Mouse (Mus musculus) lung, embryonic 16.5 days (tissue): ENCODE data around the gene Olfr287. TPM values are rescaled to one million over a fixed set of nuclear protein-coding genes. Genes with fewer than 3 reads are reported as not detected.

Experiments used
- ATAC-seq: fragments of 200-750 bp; cut with Nextera tagmentation; 2 replicates; pipeline ENCODE4 v1.8.0; 2017; ENCODE audit warnings: low read depth, mild to moderate bottlenecking, moderate library complexity
- H3K27ac ChIP-seq: fragments of 300-500 bp; sonication (generic); 2 replicates; pipeline ENCODE4 v1.5.1; 2014; ENCODE audit warnings: mild to moderate bottlenecking, control low read depth, low read length
- H3K27me3 ChIP-seq: fragments of 300-500 bp; sonication (generic); 2 replicates; pipeline ENCODE4 v1.6.1; 2014; ENCODE audit warnings: low read depth, low read length, mixed read lengths; ENCODE audit not compliant: control insufficient read depth, insufficient read depth
- H3K36me3 ChIP-seq: fragments of 300-500 bp; sonication (generic); 2 replicates; pipeline ENCODE4 v1.6.1; 2014; ENCODE audit warnings: low read length; ENCODE audit not compliant: control insufficient read depth, insufficient read depth
- H3K4me1 ChIP-seq: fragments of 300-500 bp; sonication (generic); replicated peaks from 2 replicates; pipeline ENCODE4 v1.6.1; 2014; ENCODE audit warnings: low read length, mixed read lengths; ENCODE audit not compliant: control insufficient read depth, insufficient read depth
- H3K4me2 ChIP-seq: fragments of 300-500 bp; sonication (generic); 2 replicates; pipeline ENCODE4 v1.6.1; 2014; ENCODE audit warnings: low read depth, low read length, control low read depth
- H3K4me3 ChIP-seq: fragments of 300-500 bp; sonication (generic); 2 replicates; pipeline ENCODE4 v1.5.1; 2014; ENCODE audit warnings: mild to moderate bottlenecking, low read length, control low read depth
- H3K9ac ChIP-seq: fragments of 300-500 bp; sonication (generic); 2 replicates; pipeline ENCODE4 v1.6.1; 2014; ENCODE audit warnings: low read length, control low read depth
- H3K9me3 ChIP-seq: fragments of 300-500 bp; sonication (generic); 2 replicates; pipeline ENCODE4 v1.6.1; 2016; ENCODE audit warnings: low read length; ENCODE audit not compliant: control insufficient read depth
- WGBS: fragments of 180-500 bp; shearing (Covaris S2); extraction: QIAGEN DNeasy Blood & Tissue Kit; methylation state at CpG from one replicate; pipeline ENCODE4 v1.1.7; 2014; 5-methylcytosine and 5-hydroxymethylcytosine counted together
- polyA plus RNA-seq: library from polyadenylated mRNA; unstranded; fragments of >200 nt; fragmentation: Nextera tagmentation; extraction: Ambion mirVana; gene quantifications from 2 replicates; pipeline ENCODE4 v1.2.1, GENCODE M21; 2015

Olfr287 gene
- polyA plus RNA-seq, 1 experiment from 2014 or later = not detected

DNA sequence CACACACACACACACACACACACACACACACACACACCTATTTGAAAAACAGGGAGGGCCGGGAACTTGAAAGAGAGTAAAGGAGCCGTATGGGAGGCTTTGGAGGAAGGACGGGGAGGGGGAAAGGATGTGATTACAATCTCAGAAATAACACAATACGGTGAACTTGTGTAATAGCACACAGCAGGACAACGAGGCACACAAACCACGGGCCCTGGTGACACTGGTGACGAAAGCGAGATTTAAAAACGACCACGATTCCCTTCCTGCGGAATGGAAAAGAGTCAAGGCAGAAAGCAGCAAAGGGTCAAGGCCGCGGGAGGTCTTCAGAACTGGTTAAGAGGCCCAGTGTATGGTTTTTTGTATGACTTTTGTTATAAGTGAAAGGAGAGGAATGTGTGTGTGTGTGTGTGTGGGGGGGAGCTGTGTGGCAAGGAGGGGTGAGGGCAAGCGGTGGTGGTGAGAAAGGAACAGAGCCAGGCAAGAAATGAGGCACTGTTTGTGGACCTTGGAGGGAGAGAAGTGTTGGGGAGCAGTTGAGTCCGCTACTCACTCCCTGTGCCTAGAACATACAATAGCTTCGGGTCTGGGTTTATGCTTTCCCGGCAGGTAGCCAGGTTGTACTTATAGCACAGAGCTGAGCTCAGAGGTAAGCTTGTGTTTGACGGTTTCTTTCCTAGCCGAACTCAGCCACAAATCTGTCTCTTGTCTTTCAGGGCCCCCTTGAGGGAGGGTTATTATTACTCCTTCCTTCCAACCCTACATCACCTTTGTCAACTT lies 59.6 kb downstream of the Olfr287 start:
- no peak overlapping the region for H3K4me3 ChIP-seq
- H3K36me3 ChIP-seq = no peaks in the 10 kb centered on the region
- WGBS = 64% methylated on average over 19 of the region's 19 CpGs
- H3K9me3 ChIP-seq = no peaks in the 10 kb centered on the region
- H3K27ac ChIP-seq = no peak overlapping the region
- no peak overlapping the region for H3K4me2 ChIP-seq
- H3K9ac ChIP-seq = no peak overlapping the region
- H3K4me1 ChIP-seq = no peaks in the 10 kb centered on the region
- H3K27me3 ChIP-seq = peaks cover 10% of the 10 kb centered on the region
- no peak for ATAC-seq

DNA sequence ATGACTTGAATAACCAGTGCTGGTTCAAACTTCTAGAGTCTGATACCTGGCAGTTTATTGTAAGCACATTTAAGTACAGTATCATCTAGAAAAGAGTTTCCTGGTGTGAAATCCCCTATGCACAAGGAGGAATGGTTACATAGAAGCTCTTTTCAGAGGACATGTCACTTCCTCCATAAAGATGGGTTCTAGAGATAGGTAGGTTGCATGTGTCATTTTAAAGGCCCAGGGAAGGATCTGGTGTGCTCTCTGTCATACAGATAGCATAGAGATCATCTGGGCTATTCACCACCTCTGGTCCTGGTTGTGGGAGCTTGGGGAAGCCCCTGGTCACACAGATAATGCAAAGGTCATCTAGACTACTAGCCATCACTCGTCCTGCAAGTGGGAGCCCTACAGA lies 63.6 kb downstream of the Olfr287 start:
- H3K36me3 ChIP-seq = no peaks in the 10 kb centered on the region
- H3K4me3 ChIP-seq = no peak overlapping the region
- H3K9me3 ChIP-seq = no peaks in the 10 kb centered on the region
- H3K27me3 ChIP-seq = no peaks in the 10 kb centered on the region
- ATAC-seq = no peak
- no peak overlapping the region for H3K9ac ChIP-seq
- 45% methylated on average over 1 of the region's 1 CpGs for WGBS
- no peak overlapping the region for H3K27ac ChIP-seq
- no peak overlapping the region for H3K4me2 ChIP-seq
- H3K4me1 ChIP-seq = no peaks in the 10 kb centered on the region

Other genes starting within 250 kb of the Olfr287 start
- gene Col2a1, start 216.4 kb downstream of the Olfr287 start, polyA plus RNA-seq = 17.0 and 19.2 TPM in 2 replicates
- 32.2 and 33.6 TPM in 2 replicates for gene Pfkm, start 128.5 kb downstream of the Olfr287 start, polyA plus RNA-seq
- gene Senp1, start 127.3 kb downstream of the Olfr287 start, polyA plus RNA-seq = 27.4 and 29.2 TPM in 2 replicates
- gene Asb8, start 55.4 kb downstream of the Olfr287 start, polyA plus RNA-seq = 44.5 and 47.9 TPM in 2 replicates
- 0.20 and 0.24 TPM in 2 replicates for gene Ccdc184, start 53.9 kb downstream of the Olfr287 start, polyA plus RNA-seq
- not detected in 2 replicates for gene Olfr288, start 25.5 kb downstream of the Olfr287 start, polyA plus RNA-seq
- gene Gm44579, start 79 bp downstream of the Olfr287 start, polyA plus RNA-seq = not detected in 2 replicates
- gene Olfr286, start 13.4 kb upstream of the Olfr287 start, polyA plus RNA-seq = not detected in 2 replicates
- not detected in 2 replicates for gene H1fnt, start 36.2 kb upstream of the Olfr287 start, polyA plus RNA-seq
- gene Zfp641, start 75.1 kb upstream of the Olfr287 start, polyA plus RNA-seq = 0.65 and 0.70 TPM in 2 replicates
- gene Olfr285, start 96.3 kb upstream of the Olfr287 start, polyA plus RNA-seq = not detected in 2 replicates
- not detected in 2 replicates for gene Olfr284, start 119.9 kb upstream of the Olfr287 start, polyA plus RNA-seq
- gene Olfr283, start 159.9 kb upstream of the Olfr287 start, polyA plus RNA-seq = not detected in 2 replicates
- not detected in 2 replicates for gene Olfr282, start 210.2 kb upstream of the Olfr287 start, polyA plus RNA-seq
- gene Olfr281, start 231.5 kb upstream of the Olfr287 start, polyA plus RNA-seq = not detected in 2 replicates
- gene OR5BS1P, start 248.8 kb upstream of the Olfr287 start, polyA plus RNA-seq = not detected in 2 replicates